Mouse (Mus musculus): ENCODE data around the gene Ms4a1.
"Not testable (repeated sequence)": the region's sequence is repeated elsewhere in the genome, so short reads cannot be mapped to it uniquely, and the experiment has no call there.

The Ms4a1 gene

GRCm38 (mm10) chr19:11266052-11266845 is at the start of gene Ms4a1:
Ms4a1 (minus strand) TSS chr19:11266241.
- no peak for DNase-seq

GRCm38 (mm10) chr19:11314354-11314753 is 48.3 kb upstream of the Ms4a1 start, which contains the start of gene Ms4a14:
Ms4a14 (minus strand) TSS chr19:11314454.
- no peak for DNase-seq

- DNase-seq: no peak
Observed at GRCm38 (mm10) chr19:11308888-11309287, 42.8 kb upstream of the Ms4a1 start.

GRCm38 (mm10) chr19:11299529-11299928 is 33.5 kb upstream of the Ms4a1 start:
- not testable (repeated sequence) for DNase-seq

- no peak for DNase-seq
Observed at GRCm38 (mm10) chr19:11298939-11299338, 32.9 kb upstream of the Ms4a1 start.

- peak; percentile 4 for DNase-seq
Observed at GRCm38 (mm10) chr19:11293616-11294015, 27.6 kb upstream of the Ms4a1 start.

GRCm38 (mm10) chr19:11292990-11293389 is 26.9 kb upstream of the Ms4a1 start:
- DNase-seq: peak; percentile 42

GRCm38 (mm10) chr19:11283773-11284172 is 17.7 kb upstream of the Ms4a1 start, which contains the start of gene Ms4a5:
Ms4a5 (minus strand) TSS chr19:11283873.
- no peak for DNase-seq

GRCm38 (mm10) chr19:11280223-11280622 is 14.2 kb upstream of the Ms4a1 start:
- no peak for DNase-seq

- DNase-seq: no peak
Observed at GRCm38 (mm10) chr19:11276431-11276830, 10.4 kb upstream of the Ms4a1 start.

GRCm38 (mm10) chr19:11266956-11267355 is 915 bp upstream of the Ms4a1 start:
- DNase-seq: no peak

- DNase-seq: no peak
Observed at GRCm38 (mm10) chr19:11264602-11265185, 1.3 kb downstream of the Ms4a1 start.

GRCm38 (mm10) chr19:11263549-11263948 is 2.5 kb downstream of the Ms4a1 start:
- DNase-seq: no peak

- not testable (repeated sequence) for DNase-seq
Observed at GRCm38 (mm10) chr19:11262932-11263331, 3.1 kb downstream of the Ms4a1 start.

GRCm38 (mm10) chr19:11261522-11261921 is 4.5 kb downstream of the Ms4a1 start:
- no peak for DNase-seq

- no peak for DNase-seq
Observed at GRCm38 (mm10) chr19:11244230-11244629, 21.8 kb downstream of the Ms4a1 start.

GRCm38 (mm10) chr19:11242560-11242959 is 23.5 kb downstream of the Ms4a1 start:
- no peak for DNase-seq

GRCm38 (mm10) chr19:11235820-11236219 is 30.2 kb downstream of the Ms4a1 start:
- no peak for DNase-seq

- no peak for DNase-seq
Observed at GRCm38 (mm10) chr19:11234921-11235735, 30.9 kb downstream of the Ms4a1 start.

- DNase-seq: no peak
Observed at GRCm38 (mm10) chr19:11234244-11234643, 31.8 kb downstream of the Ms4a1 start.

GRCm38 (mm10) chr19:11232348-11232747 is 33.7 kb downstream of the Ms4a1 start, which contains the start of gene Ms4a12:
Ms4a12 (minus strand) TSS chr19:11232448.
- DNase-seq: no peak
